Mouse (Mus musculus) thymus, postnatal 14 days (tissue): ENCODE measurements around the gene Acvr2b.

ENCODE experiments used
- DNase-seq: peaks from one replicate; pipeline ENCODE4 v3.0.0; 2021

Acvr2b gene

GRCm38 (mm10) chr9:119408898-119409664, 7.2 kb downstream of the Acvr2b start:
- no peak for DNase-seq

- no peak for DNase-seq
Observed at GRCm38 (mm10) chr9:119409864-119410263, 7.9 kb downstream of the Acvr2b start.

GRCm38 (mm10) chr9:119418025-119418424, 16.1 kb downstream of the Acvr2b start:
- no peak for DNase-seq

- no peak for DNase-seq
Observed at GRCm38 (mm10) chr9:119419852-119420438, 18.0 kb downstream of the Acvr2b start.

- no peak for DNase-seq
Observed at GRCm38 (mm10) chr9:119425217-119425975, 23.5 kb downstream of the Acvr2b start.

- no peak for DNase-seq
Observed at GRCm38 (mm10) chr9:119425976-119426415, 24.1 kb downstream of the Acvr2b start.

GRCm38 (mm10) chr9:119426483-119426882, 24.6 kb downstream of the Acvr2b start:
- DNase-seq = no peak

- peak; percentile 75 for DNase-seq
Observed at GRCm38 (mm10) chr9:119430311-119430710, 28.4 kb downstream of the Acvr2b start.

- DNase-seq = no peak
Observed at GRCm38 (mm10) chr9:119435855-119436254, 33.9 kb downstream of the Acvr2b start.

GRCm38 (mm10) chr9:119438065-119438464, 36.1 kb downstream of the Acvr2b start:
- no peak for DNase-seq

GRCm38 (mm10) chr9:119438498-119439000, 36.6 kb downstream of the Acvr2b start:
- no peak for DNase-seq

- peak; percentile 98 for DNase-seq
Observed at GRCm38 (mm10) chr9:119444738-119445429, 43.0 kb downstream of the Acvr2b start, which contains the start of gene Exog. Gene Exog (plus strand): TSS chr9:119444943.

GRCm38 (mm10) chr9:119445737-119446136, 43.8 kb downstream of the Acvr2b start:
- peak; percentile 14 for DNase-seq

GRCm38 (mm10) chr9:119455967-119456366, 54.0 kb downstream of the Acvr2b start:
- DNase-seq = no peak

- no peak for DNase-seq
Observed at GRCm38 (mm10) chr9:119457122-119457521, 55.2 kb downstream of the Acvr2b start.

- peak; percentile 83 for DNase-seq
Observed at GRCm38 (mm10) chr9:119460410-119460809, 58.5 kb downstream of the Acvr2b start.

- peak; percentile 87 for DNase-seq
Observed at GRCm38 (mm10) chr9:119465056-119465455, 63.1 kb downstream of the Acvr2b start.

- DNase-seq = peak; percentile 62
Observed at GRCm38 (mm10) chr9:119465595-119465994, 63.7 kb downstream of the Acvr2b start.

- DNase-seq = no peak
Observed at GRCm38 (mm10) chr9:119469691-119470353, 67.9 kb downstream of the Acvr2b start.

- DNase-seq = no peak
Observed at GRCm38 (mm10) chr9:119472412-119472918, 70.5 kb downstream of the Acvr2b start.

GRCm38 (mm10) chr9:119473011-119473410, 71.1 kb downstream of the Acvr2b start:
- no peak for DNase-seq

- DNase-seq = no peak
Observed at GRCm38 (mm10) chr9:119473608-119474164, 71.8 kb downstream of the Acvr2b start.
